Mouse (Mus musculus): ENCODE measurements around the gene Ccdc188.
"Not testable (repeated sequence)": the region's sequence is repeated elsewhere in the genome, so short reads cannot be mapped to it uniquely, and the experiment has no call there.

Gene Ccdc188

GRCm38 (mm10) chr16:18217579-18217978 lies at the start of gene Ccdc188:
Gene Ccdc188, plus strand, starts transcription at chr16:18217879.
- DNase-seq (ENCODE audit: low read depth) = no peak

GRCm38 (mm10) chr16:18169156-18169555 lies 48.5 kb upstream of the Ccdc188 start:
- DNase-seq (ENCODE audit: low read depth) = no peak

GRCm38 (mm10) chr16:18169776-18170175 lies 47.9 kb upstream of the Ccdc188 start:
- DNase-seq (ENCODE audit: low read depth) = no peak

GRCm38 (mm10) chr16:18172266-18172855 lies 45.3 kb upstream of the Ccdc188 start:
- DNase-seq (ENCODE audit: low read depth) = peak; percentile 72

- no peak for DNase-seq (ENCODE audit: low read depth)
Measured at GRCm38 (mm10) chr16:18173231-18173630, 44.4 kb upstream of the Ccdc188 start.

- DNase-seq (ENCODE audit: low read depth) = no peak
Measured at GRCm38 (mm10) chr16:18173788-18174187, 43.9 kb upstream of the Ccdc188 start.

- DNase-seq (ENCODE audit: low read depth) = no peak
Measured at GRCm38 (mm10) chr16:18175817-18176541, 41.7 kb upstream of the Ccdc188 start.

- DNase-seq (ENCODE audit: low read depth) = no peak
Measured at GRCm38 (mm10) chr16:18176758-18177157, 40.9 kb upstream of the Ccdc188 start.

GRCm38 (mm10) chr16:18179591-18179990 lies 38.1 kb upstream of the Ccdc188 start:
- DNase-seq (ENCODE audit: low read depth) = no peak

- no peak for DNase-seq (ENCODE audit: low read depth)
Measured at GRCm38 (mm10) chr16:18181398-18181797, 36.3 kb upstream of the Ccdc188 start.

- DNase-seq (ENCODE audit: low read depth) = no peak
Measured at GRCm38 (mm10) chr16:18182766-18183165, 34.9 kb upstream of the Ccdc188 start.

- no peak for DNase-seq (ENCODE audit: low read depth)
Measured at GRCm38 (mm10) chr16:18185715-18186449, 31.8 kb upstream of the Ccdc188 start.

GRCm38 (mm10) chr16:18186798-18187197 lies 30.9 kb upstream of the Ccdc188 start:
- no peak for DNase-seq (ENCODE audit: low read depth)

- DNase-seq (ENCODE audit: low read depth) = no peak
Measured at GRCm38 (mm10) chr16:18187221-18187620, 30.5 kb upstream of the Ccdc188 start.

- no peak for DNase-seq (ENCODE audit: low read depth)
Measured at GRCm38 (mm10) chr16:18191006-18191405, 26.7 kb upstream of the Ccdc188 start.

GRCm38 (mm10) chr16:18194208-18194985 lies 23.3 kb upstream of the Ccdc188 start:
- no peak for DNase-seq (ENCODE audit: low read depth)

GRCm38 (mm10) chr16:18195068-18195467 lies 22.6 kb upstream of the Ccdc188 start:
- DNase-seq (ENCODE audit: low read depth) = peak; percentile 29

- not testable (repeated sequence) for DNase-seq (ENCODE audit: low read depth)
Measured at GRCm38 (mm10) chr16:18195561-18195960, 22.1 kb upstream of the Ccdc188 start.

GRCm38 (mm10) chr16:18197881-18198280 lies 19.8 kb upstream of the Ccdc188 start:
- no peak for DNase-seq (ENCODE audit: low read depth)

GRCm38 (mm10) chr16:18198365-18199098 lies 19.1 kb upstream of the Ccdc188 start:
- no peak for DNase-seq (ENCODE audit: low read depth)

GRCm38 (mm10) chr16:18200062-18200461 lies 17.6 kb upstream of the Ccdc188 start:
- no peak for DNase-seq (ENCODE audit: low read depth)

- DNase-seq (ENCODE audit: low read depth) = no peak
Measured at GRCm38 (mm10) chr16:18201620-18202019, 16.1 kb upstream of the Ccdc188 start.

Data from c-Kit-positive CD71-negative TER-119-negative erythroid progenitor cells, embryonic 14.5 days (primary cell).